Mouse (Mus musculus): ENCODE results near the gene Bmpr1b. TPM values are rescaled to one million over a fixed set of nuclear protein-coding genes. Genes with fewer than 3 reads are reported as not detected.

The Bmpr1b gene
- polyA plus RNA-seq, 3 experiments from 2014 or later = not detected

DNA sequence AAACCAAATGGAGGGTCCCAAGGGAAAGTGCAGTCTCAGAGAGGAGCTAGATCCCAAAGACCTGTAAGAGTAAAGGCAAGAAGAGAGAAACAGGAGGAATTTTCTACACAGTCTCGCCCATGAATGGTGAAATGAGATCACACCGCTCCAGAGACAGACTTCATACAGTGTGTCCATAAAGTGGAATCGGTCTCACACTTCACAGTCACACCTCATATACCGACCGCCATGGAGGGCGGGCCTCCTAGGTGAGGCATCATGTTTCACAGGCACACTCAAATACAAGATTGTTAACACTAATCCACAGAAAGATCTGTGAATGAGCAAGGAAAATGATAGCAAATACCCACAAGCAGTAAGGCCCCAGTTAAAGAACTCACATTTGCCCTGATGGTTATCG is 149.5 kb downstream of the Bmpr1b start:
- ATAC-seq = no peak

DNA sequence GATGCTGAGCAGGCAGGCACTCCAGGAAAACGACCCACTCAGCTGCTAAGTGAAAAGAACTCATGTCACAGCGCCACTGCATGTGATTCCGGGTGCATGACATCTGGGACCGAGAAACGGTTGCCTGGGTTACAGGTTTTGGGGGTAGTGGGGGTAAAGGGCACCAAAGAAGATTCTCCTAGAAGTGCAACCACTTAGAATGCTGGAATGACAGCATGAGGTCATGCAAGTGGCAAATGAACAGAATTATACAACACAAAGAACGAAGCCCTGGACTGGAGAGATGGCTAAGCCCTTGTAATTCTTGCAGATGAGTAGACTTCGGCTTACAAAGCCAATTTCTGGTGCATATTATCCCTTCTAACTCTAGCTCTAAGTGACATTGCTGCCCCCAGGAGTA is 184.7 kb downstream of the Bmpr1b start:
- no peak for ATAC-seq

DNA sequence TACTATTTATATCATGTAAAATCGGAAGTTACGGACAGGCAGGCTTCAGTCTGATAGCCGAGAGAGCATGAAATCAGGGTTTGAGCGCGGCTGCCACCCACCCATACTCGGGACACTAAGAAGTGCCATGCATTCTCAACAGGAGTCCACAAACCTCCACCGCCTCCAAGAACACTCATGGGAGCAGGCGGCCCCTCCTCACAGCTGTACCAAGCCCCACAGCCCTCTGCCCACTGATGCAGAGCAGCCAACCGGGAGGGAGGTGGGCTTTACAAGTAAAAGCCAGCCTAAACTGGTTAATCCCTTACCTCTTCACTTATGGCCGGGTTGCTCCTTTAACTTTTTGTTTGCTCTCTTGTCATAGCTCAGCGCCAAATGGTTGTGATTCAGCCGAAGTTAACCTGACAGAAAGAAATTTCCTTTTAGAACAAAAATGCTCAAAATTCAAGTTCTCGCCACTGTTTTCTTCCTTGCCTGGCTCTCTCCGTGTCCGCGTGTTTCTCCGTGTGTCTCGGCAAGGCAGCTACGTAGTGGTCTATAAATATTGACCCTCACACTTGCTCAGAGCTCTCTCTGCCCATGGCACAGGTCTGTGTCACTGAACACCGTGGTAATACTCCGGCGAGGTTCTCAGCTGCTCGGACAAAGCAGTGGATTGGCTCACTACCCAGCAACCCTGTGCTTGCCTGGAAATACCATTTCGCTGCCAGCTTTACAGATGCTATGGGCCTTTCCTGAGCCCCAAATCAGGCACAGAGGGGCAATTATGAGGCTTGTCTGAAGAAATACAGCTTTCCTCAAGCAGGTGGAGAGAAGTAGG is 187.4 kb downstream of the Bmpr1b start:
- ATAC-seq = no peak

DNA sequence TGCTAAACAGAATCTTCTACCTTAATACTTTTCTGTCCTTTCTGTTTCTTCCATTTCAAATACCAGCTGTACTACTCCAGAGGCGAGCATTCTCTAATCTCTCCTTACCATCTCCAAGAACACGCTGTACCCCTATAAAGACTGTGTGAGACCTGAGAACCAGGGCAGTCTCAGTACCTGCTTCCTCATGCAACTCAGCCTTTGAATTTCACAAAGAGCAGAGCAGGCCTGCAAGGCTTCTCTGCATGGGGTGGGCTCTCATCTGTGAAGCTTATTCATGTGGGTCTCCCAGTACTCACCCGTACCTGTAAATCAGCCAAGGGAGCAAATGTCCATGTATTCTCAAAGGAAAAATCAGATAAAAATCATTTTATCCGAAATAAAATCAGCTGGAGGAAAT is 203.0 kb downstream of the Bmpr1b start:
- ATAC-seq = no peak

GRCm38 (mm10) chr3:141952931-141953330 is 216.3 kb downstream of the Bmpr1b start:
- ATAC-seq = no peak

- no peak for ATAC-seq
Measured at GRCm38 (mm10) chr3:141950642-141951041, 218.6 kb downstream of the Bmpr1b start.

GRCm38 (mm10) chr3:141948506-141948905 is 220.7 kb downstream of the Bmpr1b start:
- no peak for ATAC-seq

GRCm38 (mm10) chr3:141948096-141948495 is 221.1 kb downstream of the Bmpr1b start:
- ATAC-seq = no peak

- no peak for ATAC-seq
Measured at GRCm38 (mm10) chr3:141946846-141947245, 222.4 kb downstream of the Bmpr1b start.

DNA sequence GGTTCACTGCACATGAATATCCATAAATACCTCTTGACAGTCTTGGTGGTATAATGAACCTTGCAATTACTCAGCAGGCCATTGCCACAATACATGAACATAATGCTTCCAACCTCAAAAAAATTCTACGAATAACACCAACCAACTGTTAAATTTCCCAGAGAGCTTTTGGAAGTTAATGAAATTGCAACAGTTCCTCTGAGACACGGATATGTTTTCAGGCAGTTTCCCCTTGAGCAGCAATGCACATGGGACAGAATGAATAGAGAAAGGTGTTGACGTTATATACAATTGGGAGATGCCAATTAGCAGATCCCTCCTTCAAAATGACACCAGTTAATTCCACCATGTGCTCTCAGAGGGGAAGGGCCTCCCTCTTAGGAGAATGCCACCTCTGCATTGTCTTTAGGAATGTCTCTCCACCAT is 225.9 kb downstream of the Bmpr1b start:
- no peak for ATAC-seq

- no peak for ATAC-seq
Measured at GRCm38 (mm10) chr3:141940207-141940606, 229.0 kb downstream of the Bmpr1b start.

GRCm38 (mm10) chr3:141936594-141937272 is 232.5 kb downstream of the Bmpr1b start:
- ATAC-seq = no peak

GRCm38 (mm10) chr3:141932956-141933355 is 236.3 kb downstream of the Bmpr1b start:
- ATAC-seq = no peak

DNA sequence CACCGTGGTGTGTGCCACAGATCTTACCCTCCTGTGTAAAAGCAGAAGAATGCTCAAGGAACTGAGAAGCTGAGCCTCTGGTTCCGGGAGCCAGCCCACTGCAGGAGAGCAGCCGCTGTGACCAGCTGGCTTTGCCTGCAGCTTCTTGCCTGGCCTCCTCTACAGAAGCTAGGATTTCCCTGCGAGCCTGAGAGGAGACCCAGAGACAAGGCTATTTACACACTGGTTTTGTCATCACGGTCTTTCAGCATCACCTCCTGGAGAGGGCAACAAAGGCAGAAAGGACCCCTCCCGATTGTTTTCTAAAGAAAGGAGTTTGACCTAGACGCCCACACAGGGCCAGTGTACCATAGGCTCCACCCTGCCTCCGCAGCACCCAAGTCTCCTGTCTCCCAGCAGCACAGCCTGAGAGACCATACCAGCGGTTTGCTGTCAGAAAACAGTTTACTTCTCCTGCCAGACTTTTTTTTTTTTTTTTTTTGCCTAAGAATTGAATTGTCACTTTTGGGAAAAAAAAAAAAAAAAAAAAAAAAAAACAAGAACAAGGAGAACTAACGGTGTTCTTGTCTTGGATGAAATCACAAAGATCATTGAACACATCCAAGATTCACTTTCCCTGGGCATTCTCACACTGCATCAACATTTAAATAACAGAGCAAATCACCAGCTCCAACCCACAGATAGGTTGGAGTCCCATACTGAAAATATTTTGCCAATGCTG is 237.7 kb downstream of the Bmpr1b start:
- no peak for ATAC-seq

DNA sequence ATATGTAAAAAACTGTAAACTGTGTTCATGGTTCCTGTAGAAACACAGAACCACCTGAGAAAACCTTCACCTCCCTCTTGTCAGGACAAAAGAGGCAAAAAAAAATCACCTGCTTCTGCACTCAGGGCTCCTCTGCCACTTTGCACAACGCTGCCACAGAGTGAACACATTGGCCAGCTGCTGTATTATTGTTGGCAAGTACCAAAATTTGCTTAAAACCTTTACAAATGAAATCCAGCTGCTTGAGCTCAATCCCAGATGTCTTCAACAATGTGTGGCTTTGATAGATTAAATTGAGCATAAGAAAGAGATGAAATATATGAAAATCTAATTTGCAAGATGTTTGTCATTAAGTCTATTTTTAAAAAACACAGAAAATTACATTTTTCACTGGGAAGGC is 245.8 kb downstream of the Bmpr1b start:
- ATAC-seq = no peak

- no peak for ATAC-seq
Measured at GRCm38 (mm10) chr3:141921161-141921560, 248.1 kb downstream of the Bmpr1b start.

DNA sequence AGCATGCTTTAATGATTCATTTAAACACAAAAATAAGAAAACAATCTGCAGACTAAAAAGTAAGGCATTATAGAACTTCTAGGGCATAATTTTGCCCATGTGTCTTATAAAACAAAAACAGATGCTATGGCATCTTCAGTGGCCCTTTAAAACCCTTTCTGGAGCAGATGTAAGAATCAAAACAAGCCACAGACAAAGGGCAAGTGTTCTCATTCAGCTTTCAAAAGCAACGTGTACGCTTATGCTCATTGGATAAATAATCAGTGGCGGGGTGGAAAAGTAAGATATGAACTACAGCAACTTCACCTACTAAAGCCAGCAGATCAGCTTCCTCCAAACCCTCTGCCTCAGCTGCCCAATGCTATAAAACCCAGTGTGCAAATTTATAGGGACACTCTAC is 249.6 kb downstream of the Bmpr1b start:
- no peak for ATAC-seq

GRCm38 (mm10) chr3:141917166-141917565 is 252.1 kb downstream of the Bmpr1b start:
- no peak for ATAC-seq

DNA sequence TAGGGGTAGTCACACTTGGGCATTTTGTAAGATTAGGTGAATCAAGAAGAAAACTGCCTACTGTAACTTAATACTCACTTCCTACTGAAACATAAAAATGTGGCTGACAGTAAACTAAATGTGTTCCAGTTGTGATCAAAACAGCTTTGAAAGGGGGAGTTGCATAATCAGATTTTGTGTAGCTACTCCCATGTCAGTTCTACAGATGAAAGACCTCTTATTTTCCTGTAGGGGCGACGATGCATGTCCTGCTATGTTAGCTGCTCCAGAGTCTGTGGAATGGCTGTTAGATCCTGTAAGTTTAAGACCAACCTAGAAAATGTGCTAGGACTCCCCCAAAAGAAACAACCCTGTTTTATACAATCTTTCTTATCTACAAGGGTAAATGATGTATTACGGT is 253.2 kb downstream of the Bmpr1b start:
- no peak for ATAC-seq

- no peak for ATAC-seq
Measured at GRCm38 (mm10) chr3:141914588-141914987, 254.6 kb downstream of the Bmpr1b start.

GRCm38 (mm10) chr3:141909136-141909535 is 260.1 kb downstream of the Bmpr1b start:
- ATAC-seq = no peak

- no peak for ATAC-seq
Measured at GRCm38 (mm10) chr3:141905903-141906623, 263.2 kb downstream of the Bmpr1b start.

DNA sequence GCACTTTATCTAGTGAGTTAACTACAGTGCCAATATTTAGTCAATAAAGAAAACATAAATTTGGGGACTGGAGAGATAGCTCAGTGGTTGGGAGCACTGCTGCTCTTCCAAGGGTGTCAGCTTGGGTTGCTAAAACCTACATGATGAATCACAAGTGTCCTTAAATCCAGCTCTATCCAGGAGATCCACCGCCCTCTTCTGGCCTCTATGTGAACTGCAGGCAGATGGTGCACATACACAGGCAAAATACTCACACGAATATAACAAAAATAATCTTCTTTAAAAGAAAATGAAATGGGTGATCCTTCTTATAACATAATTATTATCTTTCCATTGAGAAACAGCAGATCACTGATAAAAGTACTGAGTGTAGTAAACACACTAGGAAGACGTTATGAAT is 268.9 kb downstream of the Bmpr1b start:
- no peak for ATAC-seq
